Comparison of ENCODE assay signal across 10 mouse cellular contexts in genomic region chr6:114882212-114882611, GRCm38 (mm10).
DNase-seq lines count a peak whose midpoint lies in the region; ATAC-seq and TF ChIP-seq lines count a peak whose summit lies in the region.
"Had no signal": no experiment of that assay in that cellular context is flagged by ENCODE, and none has a peak within 500 bp of the region (broad histone marks: within the 10 kb centered on the region; RNA-seq: fewer than 3 reads in every experiment).

No protein-coding gene starts in this region.

- 55% methylated on average over 5 of the region's 5 CpGs for WGBS in cerebellum, adult 2 months
- 40% methylated on average over 5 of the region's 5 CpGs for WGBS in lung, embryonic 14.5 days
- WGBS in limb, embryonic 11.5 days: 65% methylated on average over 5 of the region's 5 CpGs
- WGBS in olfactory bulb, adult 2 months: 43% methylated on average over 5 of the region's 5 CpGs

- H3K27me3 ChIP-seq in cerebellum, adult 2 months (ENCODE audit: control insufficient read depth, insufficient read depth, low read length): no peaks in the 10 kb centered on the region
- no peaks in the 10 kb centered on the region for H3K27me3 ChIP-seq in lung, embryonic 14.5 days (ENCODE audit: insufficient read depth, low read length)
- no peaks in the 10 kb centered on the region for H3K27me3 ChIP-seq in limb, embryonic 11.5 days (ENCODE audit: control insufficient read depth, insufficient read depth, low read length)

- H3K4me1 ChIP-seq in cerebellum, adult 2 months (ENCODE audit: control insufficient read depth, insufficient read depth, low read length): no peaks in the 10 kb centered on the region
- peaks cover 63% of the 10 kb centered on the region for H3K4me1 ChIP-seq in lung, embryonic 14.5 days (ENCODE audit: insufficient read depth)
- peaks cover 56% of the 10 kb centered on the region for H3K4me1 ChIP-seq in limb, embryonic 11.5 days (ENCODE audit: control insufficient read depth, insufficient read depth, low read length)
- peaks cover 61% of the 10 kb centered on the region for H3K4me1 ChIP-seq in olfactory bulb, adult 2 months (ENCODE audit: control insufficient read depth, insufficient read depth, low read length)

- H3K4me3 ChIP-seq in cerebellum, adult 2 months (replicated peaks; ENCODE audit: insufficient read depth, low read depth, low read length): no peak overlapping the region
- H3K4me3 ChIP-seq in lung, embryonic 14.5 days (ENCODE audit: low read depth, low read length): no peak overlapping the region
- H3K4me3 ChIP-seq in limb, embryonic 11.5 days (ENCODE audit: low read depth, low read length): no peak overlapping the region
- no peak overlapping the region for H3K4me3 ChIP-seq in olfactory bulb, adult 2 months (ENCODE audit: insufficient read depth, low read depth, low read length)

- H3K9me3 ChIP-seq in lung, embryonic 14.5 days (ENCODE audit: low read depth, low read length): no peaks in the 10 kb centered on the region
- H3K9me3 ChIP-seq in limb, embryonic 11.5 days (ENCODE audit: control insufficient read depth, low read length): no peaks in the 10 kb centered on the region

- no peak for TF ChIP-seq CTCF in cerebellum, adult 2 months (IDR thresholded peaks at IDR 0.05; ENCODE audit: borderline replicate concordance, insufficient read depth, low read depth, low read length)
- TF ChIP-seq CTCF in lung, embryonic 14.5 days (IDR thresholded peaks at IDR 0.05; ENCODE audit: low read depth): no peak
- no peak for TF ChIP-seq CTCF in olfactory bulb, adult 2 months (IDR thresholded peaks at IDR 0.05; ENCODE audit: insufficient read depth, low read depth, low read length)

- DNase-seq in cerebellum, adult 2 months: no peak
- DNase-seq in cerebellum, postnatal 10 days: no peak
- DNase-seq in lung, embryonic 14.5 days: no peak
- no peak for DNase-seq in lung, adult 18-20 months
- no peak for DNase-seq in limb, embryonic 11.5 days (ENCODE audit: low spot score)
- no peak for DNase-seq in spleen, adult 18-20 months
- DNase-seq in spleen, adult 12 weeks (ENCODE audit: low spot score): no peak
- DNase-seq: cerebellum, adult 11-12 months; gastrocnemius, postnatal 14 days had no signal

- peak overlapping the region; percentile 32; the same call in 1 of the 2 replicates for H3K9ac ChIP-seq in lung, embryonic 14.5 days
- peak overlapping the region; percentile 45 for H3K9ac ChIP-seq in limb, embryonic 11.5 days (ENCODE audit: low read length)

- H3K4me2 ChIP-seq in lung, embryonic 14.5 days: peak overlapping the region; percentile 47
- H3K4me2 ChIP-seq in limb, embryonic 11.5 days (ENCODE audit: low read depth, severe bottlenecking): 0 out of 2 replicates have a peak overlapping the region, but pooled peaks have one; percentile 5

- ATAC-seq in lung, embryonic 14.5 days (ENCODE audit: insufficient read depth): no peak
- no peak for ATAC-seq in limb, embryonic 11.5 days (ENCODE audit: insufficient number of reproducible peaks, low FRiP score, low TSS enrichment, low read depth)

- H3K27ac ChIP-seq in cerebellum, adult 2 months (ENCODE audit: insufficient read depth, low read length): peak overlapping the region; percentile 73
- H3K27ac ChIP-seq in lung, embryonic 14.5 days (ENCODE audit: low read depth): peak overlapping the region; percentile 97
- peak overlapping the region; percentile 95 for H3K27ac ChIP-seq in limb, embryonic 11.5 days (replicated peaks; ENCODE audit: low read depth, low read length)
- H3K27ac ChIP-seq in olfactory bulb, adult 2 months (ENCODE audit: insufficient read depth, low read depth, low read length): peak overlapping the region; percentile 94

- no peak for TF ChIP-seq POLR2A in cerebellum, adult 2 months (IDR thresholded peaks at IDR 0.05; ENCODE audit: borderline replicate concordance, insufficient read depth, low read length)
- TF ChIP-seq POLR2A in olfactory bulb, adult 2 months (IDR thresholded peaks at IDR 0.05; ENCODE audit: insufficient read depth, low read depth, low read length): no peak

- H3K36me3 ChIP-seq in lung, embryonic 14.5 days (ENCODE audit: insufficient read depth): peaks cover 29% of the 10 kb centered on the region
- no peaks in the 10 kb centered on the region for H3K36me3 ChIP-seq in limb, embryonic 11.5 days (ENCODE audit: control insufficient read depth, insufficient read depth, low read length)
